Comparison of ENCODE assay signal across 10 mouse cellular contexts in the genomic region with DNA sequence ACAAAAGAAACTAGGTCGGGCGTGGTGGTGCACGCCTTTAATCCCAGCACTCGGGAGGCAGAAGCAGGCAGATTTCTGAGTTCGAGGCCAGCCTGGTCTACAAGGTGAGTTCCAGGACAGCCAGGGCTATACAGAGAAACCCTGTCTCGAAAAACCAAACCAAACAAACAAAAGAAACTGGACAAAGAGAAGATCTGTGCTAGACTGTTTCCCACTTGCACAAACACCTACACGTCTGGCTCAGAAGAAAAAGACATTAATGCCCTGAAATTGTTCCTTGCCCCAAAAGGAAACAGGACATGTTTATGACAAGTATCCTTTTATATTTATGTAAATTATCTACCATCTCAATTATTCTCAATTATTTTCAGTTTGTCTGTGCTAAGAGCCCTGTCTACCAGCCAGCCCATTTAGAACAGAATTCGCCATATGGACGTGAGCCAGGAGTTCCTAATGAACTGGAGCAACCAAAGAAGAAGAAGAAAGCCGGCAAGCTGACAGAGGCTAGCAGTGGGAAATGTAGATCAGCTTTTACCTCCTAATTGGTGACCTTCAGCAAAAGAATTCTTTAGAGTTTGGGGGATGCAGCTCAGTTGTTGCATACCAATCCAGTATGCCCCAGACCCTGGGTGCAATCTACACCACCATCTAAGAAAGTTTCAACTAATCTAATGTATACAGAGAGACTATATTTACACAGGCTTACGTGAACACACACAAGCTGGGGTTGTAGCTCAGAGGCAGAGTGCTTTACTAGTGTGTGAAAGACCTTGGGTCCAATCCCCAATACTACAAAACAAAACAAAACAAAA. TPM values are rescaled to one million over a fixed set of nuclear protein-coding genes. Genes with fewer than 3 reads are reported as not detected.
A peak's percentile ranks its signal among the peaks of the same experiment; 100 is the strongest.
DNase-seq lines count a peak whose midpoint lies in the region; ATAC-seq lines count a peak whose summit lies in the region.
"Had no signal": no experiment of that assay in that cellular context is flagged by ENCODE, and none has a peak within 500 bp of the region (broad histone marks: within the 10 kb centered on the region; RNA-seq: fewer than 3 reads in every experiment).

No protein-coding gene starts in this region.

- H3K27me3 ChIP-seq in hindbrain, embryonic 14.5 days (ENCODE audit: control insufficient read depth, insufficient read depth, low read length): no peaks in the 10 kb centered on the region
- no peaks in the 10 kb centered on the region for H3K27me3 ChIP-seq in hindbrain, embryonic 13.5 days

- H3K36me3 ChIP-seq in hindbrain, embryonic 14.5 days (replicated peaks; ENCODE audit: control insufficient read depth, insufficient read depth): no peaks in the 10 kb centered on the region
- no peaks in the 10 kb centered on the region for H3K36me3 ChIP-seq in hindbrain, embryonic 13.5 days

- H3K9ac ChIP-seq in hindbrain, embryonic 14.5 days: no peak overlapping the region
- H3K9ac ChIP-seq in hindbrain, embryonic 13.5 days: no peak overlapping the region

- H3K4me1 ChIP-seq in hindbrain, embryonic 14.5 days (replicated peaks; ENCODE audit: control insufficient read depth, insufficient read depth, low read length): no peaks in the 10 kb centered on the region; the same call in 1 of the 2 replicates
- no peaks in the 10 kb centered on the region for H3K4me1 ChIP-seq in hindbrain, embryonic 13.5 days (replicated peaks)

- 76% methylated on average over 11 of the region's 11 CpGs for WGBS in hindbrain, embryonic 14.5 days
- WGBS in hindbrain, embryonic 13.5 days: 79% methylated on average over 11 of the region's 11 CpGs

- ATAC-seq in hindbrain, embryonic 14.5 days (ENCODE audit: low FRiP score): no peak
- no peak for ATAC-seq in hindbrain, embryonic 13.5 days (ENCODE audit: low FRiP score)

- H3K4me2 ChIP-seq in hindbrain, embryonic 14.5 days (replicated peaks): no peak overlapping the region
- no peak overlapping the region for H3K4me2 ChIP-seq in hindbrain, embryonic 13.5 days

- no peak overlapping the region for H3K4me3 ChIP-seq in hindbrain, embryonic 14.5 days (replicated peaks; ENCODE audit: low read length)
- H3K4me3 ChIP-seq in hindbrain, embryonic 13.5 days: no peak overlapping the region

- H3K9me3 ChIP-seq in hindbrain, embryonic 14.5 days (ENCODE audit: control insufficient read depth, low read length): no peaks in the 10 kb centered on the region
- no peaks in the 10 kb centered on the region for H3K9me3 ChIP-seq in hindbrain, embryonic 13.5 days

- peak; percentile 46 for DNase-seq in hindbrain, embryonic 14.5 days (ENCODE audit: low spot score)
- peak; percentile 46 for DNase-seq in right cerebral cortex, adult 18-20 months
- no peak for DNase-seq in right cerebral cortex, postnatal 25 days
- DNase-seq in layer of hippocampus, adult 9-11 months: peak; percentile 67
- DNase-seq in right cerebral cortex, postnatal 14 days: peak; percentile 28
- no peak for DNase-seq in MN1 (ENCODE audit: low spot score)
- no peak for DNase-seq in urinary bladder, postnatal 14 days (ENCODE audit: low spot score)
- DNase-seq: cerebellum, adult 18-20 months; heart, postnatal 14 days had no signal

- no peak overlapping the region for H3K27ac ChIP-seq in hindbrain, embryonic 14.5 days
- no peak overlapping the region; the same call in 1 of the 2 replicates for H3K27ac ChIP-seq in hindbrain, embryonic 13.5 days

RNA-seq across cellular contexts. Expression of a gene that starts 12.9 kb away (rescaled TPM):
- 10.5 and 12.5 TPM in 2 replicates for polyA plus RNA-seq in hindbrain, embryonic 14.5 days (2014; fragmentation: Nextera tagmentation; extraction: Ambion mirVana)
- polyA plus RNA-seq in hindbrain, embryonic 13.5 days (2015; fragmentation: Nextera tagmentation; extraction: Ambion mirVana): 13.5 and 14.3 TPM in 2 replicates

RNA-seq across cellular contexts. Expression of a gene that starts 25.7 kb away (rescaled TPM):
- 54.3 and 65.3 TPM in 2 replicates for polyA plus RNA-seq in hindbrain, embryonic 14.5 days (2014; fragmentation: Nextera tagmentation; extraction: Ambion mirVana)
- polyA plus RNA-seq in hindbrain, embryonic 13.5 days (2015; fragmentation: Nextera tagmentation; extraction: Ambion mirVana): 35.3 and 35.7 TPM in 2 replicates

Comparison
In these comparisons a context has a peak if more than half of its experiments do, and no peak if none do; other contexts are left out.
1. DNase-seq: peak in hindbrain, embryonic 14.5 days (single experiment), right cerebral cortex, adult 18-20 months (single experiment), layer of hippocampus, adult 9-11 months (single experiment) and right cerebral cortex, postnatal 14 days (single experiment); none in right cerebral cortex, postnatal 25 days (single experiment), MN1 (single experiment) and urinary bladder, postnatal 14 days (single experiment).